Mouse (Mus musculus) adrenal gland, adult 18-20 months (tissue): ENCODE results near the gene Abca15. TPM values are rescaled to one million over a fixed set of nuclear protein-coding genes. Genes with fewer than 3 reads are reported as not detected.
"Not testable (repeated sequence)": the region's sequence is repeated elsewhere in the genome, so short reads cannot be mapped to it uniquely, and the experiment has no call there.

ENCODE experiments used
- DNase-seq, 2 experiments: peaks; one replicate each; pipeline ENCODE4 v3.0.0; 2021 to 2022; ENCODE audit warnings: low spot score in 2 of 2
- long read RNA-seq, 2 experiments: library from polyadenylated mRNA; stranded (forward); transcript quantifications; one replicate each; pipeline ENCODE4 v2.0.0; 2021
- total RNA-seq, 2 experiments: library from RNA; stranded (reverse); gene quantifications; 1 replicate in 1 of 2; 2 replicates in 1 of 2; pipeline ENCODE4 v1.2.3; 2021

Gene Abca15
- not detected for total RNA-seq
- long read RNA-seq, experiment 1: 0 reads
- long read RNA-seq, experiment 2: 0 reads

GRCm38 (mm10) chr7:120328087-120328793 lies at the start of gene Abca15:
Abca15 (plus strand) TSS chr7:120328670.
- peak in 1 of 2 experiments; percentile 25 for DNase-seq

DNA sequence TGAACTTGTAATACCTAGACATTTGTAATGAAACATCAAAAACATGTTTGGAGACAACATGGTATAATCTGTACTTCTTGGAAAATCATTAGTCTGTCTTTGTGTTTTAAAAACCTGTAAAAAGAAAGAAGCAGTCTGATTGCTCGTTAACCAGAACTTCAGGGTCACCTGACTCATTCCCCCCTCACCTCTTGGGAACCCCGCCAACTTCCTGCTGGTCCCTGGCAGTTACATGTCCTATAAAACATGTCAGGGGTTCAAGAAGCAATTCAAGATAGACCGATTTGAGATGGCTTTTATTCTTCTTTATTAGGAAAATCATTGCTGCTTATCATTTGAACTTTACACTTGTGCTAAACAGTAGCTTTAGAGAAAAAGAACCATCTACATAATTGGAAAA lies 43.2 kb upstream of the Abca15 start:
- peak in 1 of 2 experiments; percentile 34 for DNase-seq

GRCm38 (mm10) chr7:120316086-120316485 lies 12.4 kb upstream of the Abca15 start:
- DNase-seq: no peak

DNA sequence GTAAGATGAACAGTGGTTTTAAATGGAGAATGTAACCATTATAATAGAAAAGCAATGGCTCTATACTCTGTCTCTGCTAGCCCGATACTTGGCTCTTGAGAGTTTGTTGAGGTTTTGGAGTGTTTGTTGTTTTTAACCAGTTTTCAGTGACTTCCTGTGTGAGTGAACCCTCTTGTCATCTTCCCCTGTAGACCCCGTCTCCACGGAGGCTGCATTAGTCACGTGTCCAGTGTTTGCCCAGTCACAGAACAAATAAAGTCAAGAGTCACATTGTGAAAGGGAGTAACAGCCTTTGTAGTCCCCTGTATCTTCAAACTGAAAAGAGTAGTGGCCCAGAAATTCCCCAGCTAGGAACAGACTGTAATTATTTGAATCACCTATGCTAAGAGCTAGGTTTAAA lies 5.5 kb upstream of the Abca15 start:
- no peak for DNase-seq

- DNase-seq: not testable (repeated sequence)
These were observed 2.6 kb upstream of the Abca15 start for GRCm38 (mm10) chr7:120325911-120326310.

DNA sequence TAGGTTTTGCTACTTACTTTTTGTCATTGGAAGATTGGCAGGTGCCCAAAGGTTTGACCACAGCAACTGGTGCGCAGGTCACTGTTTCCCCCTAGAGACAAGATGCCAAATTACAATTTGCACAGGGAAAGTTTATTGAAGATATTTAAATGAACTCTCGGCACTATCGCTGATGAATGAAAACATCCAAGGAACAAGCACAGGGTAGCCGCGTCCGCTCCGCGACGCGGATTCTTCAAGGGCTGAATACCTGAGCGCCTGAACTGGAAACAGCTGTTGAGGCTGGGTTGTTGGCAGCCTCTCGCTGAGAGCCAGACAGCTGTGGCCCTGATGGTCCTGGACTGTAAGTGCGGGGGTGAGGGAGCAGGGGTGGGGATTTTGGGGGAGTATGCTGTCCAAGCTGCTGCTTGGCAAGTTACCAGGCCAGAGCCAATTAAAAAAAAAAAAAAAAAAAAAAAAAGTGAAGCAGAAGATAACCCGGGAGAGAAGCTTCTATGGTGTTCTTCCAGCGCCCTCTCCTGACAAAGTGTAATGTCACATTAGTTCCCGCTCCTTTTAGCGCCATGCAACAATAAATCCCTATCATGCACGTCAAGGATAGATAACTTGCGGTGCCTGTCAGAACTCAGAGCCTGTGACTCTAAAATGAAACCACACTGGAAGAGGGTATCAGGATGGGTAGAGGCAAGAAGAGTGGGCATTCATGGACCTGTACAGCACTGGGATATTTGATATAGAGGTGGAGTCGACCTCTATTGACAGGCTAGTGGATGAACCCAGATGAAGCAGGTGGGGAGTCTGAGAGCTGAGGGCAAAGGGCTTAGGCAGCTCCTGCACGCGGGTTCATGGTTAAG lies 1.0 kb upstream of the Abca15 start:
- peak in 1 of 2 experiments; percentile 3 for DNase-seq

GRCm38 (mm10) chr7:120361159-120361558 lies 32.7 kb downstream of the Abca15 start:
- DNase-seq: no peak

GRCm38 (mm10) chr7:120409447-120409846 lies 81.0 kb downstream of the Abca15 start, which contains the start of gene Abca16:
Abca16 (plus strand) TSS chr7:120409647.
- DNase-seq: no peak

DNA sequence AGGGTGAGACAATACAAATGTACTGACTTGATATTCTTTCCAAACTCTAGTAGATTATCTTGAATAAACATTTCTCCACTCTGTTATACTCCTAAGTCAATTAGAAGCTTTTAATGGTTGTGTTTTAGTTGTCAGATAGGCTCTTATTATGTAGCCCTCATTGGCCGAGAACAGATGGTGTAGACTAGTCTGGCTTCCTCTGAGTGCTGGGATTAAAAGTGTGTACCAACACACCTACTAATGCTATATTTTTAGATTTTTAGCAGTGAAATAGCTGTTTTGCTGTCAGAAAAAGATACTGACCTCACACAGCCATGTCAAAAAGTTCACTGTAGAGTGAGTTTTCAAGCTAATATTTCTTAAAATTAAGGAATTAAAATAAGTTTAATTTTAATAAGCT lies 83.9 kb downstream of the Abca15 start:
- no peak for DNase-seq

- DNase-seq: no peak
These were observed 98.2 kb downstream of the Abca15 start for GRCm38 (mm10) chr7:120426625-120427024.

- no peak for DNase-seq
These were observed 103.0 kb downstream of the Abca15 start for GRCm38 (mm10) chr7:120431464-120431863.

Other genes starting within 250 kb of the Abca15 start
- gene Dnah3, start 233.4 kb upstream of the Abca15 start, total RNA-seq: under 1 TPM; 0.03 to 0.26 TPM
- 100 to 1,000 TPM in 1 of 2 experiments, 10 to 100 TPM in 1; 74.7 to 102 TPM for gene Tmem159, start 226.3 kb upstream of the Abca15 start, total RNA-seq
- not detected for gene Zp2, start 183.4 kb upstream of the Abca15 start, total RNA-seq
- gene Anks4b, start 154.8 kb upstream of the Abca15 start, total RNA-seq: under 1 TPM; 0.22 to 0.33 TPM
- gene Crym, start 126.6 kb upstream of the Abca15 start, total RNA-seq: 1 to 10 TPM; 1.2 to 3.6 TPM
- not detected for gene Abca14, start 124.7 kb upstream of the Abca15 start, total RNA-seq
- gene Abca16, start 81.0 kb downstream of the Abca15 start, total RNA-seq: not detected